Mouse (Mus musculus) hindbrain, embryonic 12.5 days (tissue): ENCODE measurements at regions not wholly inside any gene's neighbourhood (a gene's known extent, or its start where the extent isn't known, plus 50 kb on each side); places are given as distances from the start of the nearest gene placed in this dataset.
A peak's percentile ranks its signal among the peaks of the same experiment; 100 is the strongest.
"Not testable (repeated sequence)": the region's sequence is repeated elsewhere in the genome, so short reads cannot be mapped to it uniquely, and the experiment has no call there.

Experiments
- ATAC-seq: fragments of 200-750 bp; cut with Nextera tagmentation; 2 replicates; pipeline ENCODE4 v1.8.0; 2017; ENCODE audit warnings: moderate TSS enrichment; ENCODE audit not compliant: low FRiP score
- H3K27ac ChIP-seq: fragments of 300-500 bp; sonication (generic); 2 replicates; pipeline ENCODE4 v1.5.1; 2016; ENCODE audit warnings: mild to moderate bottlenecking
- H3K27me3 ChIP-seq: fragments of 300-500 bp; sonication (generic); 2 replicates; pipeline ENCODE4 v1.6.1; 2016; ENCODE audit warnings: mild to moderate bottlenecking
- H3K36me3 ChIP-seq: fragments of 300-500 bp; sonication (generic); 2 replicates; pipeline ENCODE4 v1.6.1; 2016; ENCODE audit warnings: mild to moderate bottlenecking
- H3K4me1 ChIP-seq: fragments of 300-500 bp; sonication (generic); 2 replicates; pipeline ENCODE4 v1.6.1; 2016
- H3K4me2 ChIP-seq: fragments of 300-500 bp; sonication (generic); replicated peaks from 2 replicates; pipeline ENCODE4 v1.6.1; 2016; ENCODE audit warnings: mild to moderate bottlenecking
- H3K4me3 ChIP-seq: fragments of 300-500 bp; sonication (generic); 2 replicates; pipeline ENCODE4 v1.5.1; 2016; ENCODE audit warnings: mild to moderate bottlenecking
- H3K9ac ChIP-seq: fragments of 300-500 bp; sonication (generic); 2 replicates; pipeline ENCODE4 v1.6.1; 2016; ENCODE audit warnings: mild to moderate bottlenecking, moderate library complexity
- H3K9me3 ChIP-seq: fragments of 300-500 bp; sonication (generic); replicated peaks from 2 replicates; pipeline ENCODE4 v1.6.1; 2016; ENCODE audit warnings: mild to moderate bottlenecking
- WGBS: fragments of 180-500 bp; shearing (Covaris S2); methylation state at CpG from one replicate; pipeline ENCODE4 v1.1.7; 2016; 5-methylcytosine and 5-hydroxymethylcytosine counted together

- no peaks in the 10 kb centered on the region for H3K9me3 ChIP-seq
Measured at GRCm38 (mm10) chr1:128498042-128498772, 81.0 kb upstream of the Dars start.

GRCm38 (mm10) chr1:128492251-128492650 is 75.1 kb upstream of the Dars start:
- Histone ChIP-seq H3K4me1 (no peaks in the 10 kb centered on the region), H3K9me3 (0 out of 2 replicates have a peak, but pooled peaks cover 3% of the 10 kb centered on the region), H3K27me3 (no peaks in the 10 kb centered on the region), H3K4me2 (no peak overlapping the region), H3K36me3 (no peaks in the 10 kb centered on the region), H3K27ac (no peak overlapping the region), H3K4me3 (no peak overlapping the region), H3K9ac (no peak overlapping the region)
- 98% methylated on average over 2 of the region's 2 CpGs for WGBS
- no peak for ATAC-seq

More at GRCm38 (mm10) chr1:128498042-128498772, 81.0 kb upstream of the Dars start:
- no peak overlapping the region for H3K9ac ChIP-seq
- H3K36me3 ChIP-seq, result no peaks in the 10 kb centered on the region
- 0 out of 2 replicates have a peak, but pooled peaks cover 3% of the 10 kb centered on the region for H3K4me1 ChIP-seq
- no peak overlapping the region for H3K4me2 ChIP-seq
- 66% methylated on average over 9 of the region's 9 CpGs for WGBS
- no peak for ATAC-seq
- H3K27ac ChIP-seq, result no peak overlapping the region
- no peak overlapping the region for H3K4me3 ChIP-seq
- H3K27me3 ChIP-seq, result no peaks in the 10 kb centered on the region

DNA sequence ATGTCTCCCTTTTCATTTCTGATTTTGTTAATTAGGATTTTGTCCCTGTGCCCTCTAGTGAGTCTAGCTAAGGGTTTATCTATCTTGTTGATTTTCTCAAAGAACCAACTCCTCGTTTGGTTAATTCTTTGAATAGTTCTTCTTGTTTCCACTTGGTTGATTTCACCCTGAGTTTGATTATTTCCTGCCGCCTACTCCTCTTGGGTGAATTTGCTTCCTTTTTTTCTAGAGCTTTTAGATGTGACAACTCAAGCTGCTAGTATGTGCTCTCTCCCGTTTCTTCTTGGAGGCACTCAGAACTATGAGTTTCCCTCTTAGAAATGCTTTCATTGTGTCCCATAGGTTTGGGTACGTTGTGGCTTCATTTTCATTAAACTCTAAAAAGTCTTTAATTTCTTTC is 70.0 kb upstream of the Dars start:
- H3K4me2 ChIP-seq, H3K27ac ChIP-seq, H3K4me1 ChIP-seq, H3K9ac ChIP-seq, H3K4me3 ChIP-seq, H3K36me3 ChIP-seq, H3K27me3 ChIP-seq, ATAC-seq, H3K9me3 ChIP-seq: not testable (repeated sequence)
- 78% methylated on average over 4 of the region's 4 CpGs for WGBS

GRCm38 (mm10) chr1:128478376-128478775 is 61.2 kb upstream of the Dars start:
- no peak for ATAC-seq
- WGBS, result 85% methylated on average over 6 of the region's 6 CpGs
- Histone ChIP-seq H3K9me3 (no peaks in the 10 kb centered on the region), H3K4me2 (no peak overlapping the region), H3K4me1 (peaks cover 3% of the 10 kb centered on the region), H3K36me3 (no peaks in the 10 kb centered on the region), H3K9ac (no peak overlapping the region), H3K27ac (no peak overlapping the region), H3K27me3 (no peaks in the 10 kb centered on the region), H3K4me3 (no peak overlapping the region)

DNA sequence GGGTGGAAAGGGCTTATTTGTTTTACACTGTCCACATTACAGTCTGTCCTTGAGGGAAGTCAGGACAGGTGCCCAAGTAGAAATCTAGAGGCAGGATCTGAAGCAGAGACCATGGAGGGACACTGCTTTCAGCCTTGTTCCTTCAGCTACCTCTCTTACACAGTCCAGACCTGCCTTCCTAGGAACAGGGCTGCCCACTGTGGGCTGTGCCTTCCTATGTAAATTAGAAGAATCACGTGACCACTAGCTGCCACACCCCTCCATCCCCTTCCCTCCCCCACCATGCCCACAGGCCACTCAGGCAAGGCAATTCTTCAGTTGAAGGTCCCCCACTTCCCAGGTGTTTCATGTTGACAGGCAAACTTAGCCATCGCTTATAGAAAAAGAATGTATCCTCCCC is 60.5 kb upstream of the Dars start:
- Histone ChIP-seq H3K27me3 (no peaks in the 10 kb centered on the region), H3K4me2 (no peak overlapping the region), H3K9me3 (no peaks in the 10 kb centered on the region), H3K9ac (no peak overlapping the region), H3K27ac (no peak overlapping the region), H3K4me3 (no peak overlapping the region), H3K4me1 (peaks cover 10% of the 10 kb centered on the region), H3K36me3 (no peaks in the 10 kb centered on the region)
- 94% methylated on average over 2 of the region's 2 CpGs for WGBS
- ATAC-seq, result no peak

GRCm38 (mm10) chr1:128472713-128473230 is 55.6 kb upstream of the Dars start:
- Histone ChIP-seq H3K4me2 (peak overlapping the region; percentile 55), H3K4me1 (peaks cover 24% of the 10 kb centered on the region), H3K9ac (no peak overlapping the region), H3K4me3 (peak overlapping the region; percentile 29), H3K9me3 (no peaks in the 10 kb centered on the region), H3K36me3 (no peaks in the 10 kb centered on the region), H3K27me3 (no peaks in the 10 kb centered on the region), H3K27ac (peak overlapping the region; percentile 89)
- WGBS, result 8% methylated on average over 15 of the region's 15 CpGs
- no peak for ATAC-seq

DNA sequence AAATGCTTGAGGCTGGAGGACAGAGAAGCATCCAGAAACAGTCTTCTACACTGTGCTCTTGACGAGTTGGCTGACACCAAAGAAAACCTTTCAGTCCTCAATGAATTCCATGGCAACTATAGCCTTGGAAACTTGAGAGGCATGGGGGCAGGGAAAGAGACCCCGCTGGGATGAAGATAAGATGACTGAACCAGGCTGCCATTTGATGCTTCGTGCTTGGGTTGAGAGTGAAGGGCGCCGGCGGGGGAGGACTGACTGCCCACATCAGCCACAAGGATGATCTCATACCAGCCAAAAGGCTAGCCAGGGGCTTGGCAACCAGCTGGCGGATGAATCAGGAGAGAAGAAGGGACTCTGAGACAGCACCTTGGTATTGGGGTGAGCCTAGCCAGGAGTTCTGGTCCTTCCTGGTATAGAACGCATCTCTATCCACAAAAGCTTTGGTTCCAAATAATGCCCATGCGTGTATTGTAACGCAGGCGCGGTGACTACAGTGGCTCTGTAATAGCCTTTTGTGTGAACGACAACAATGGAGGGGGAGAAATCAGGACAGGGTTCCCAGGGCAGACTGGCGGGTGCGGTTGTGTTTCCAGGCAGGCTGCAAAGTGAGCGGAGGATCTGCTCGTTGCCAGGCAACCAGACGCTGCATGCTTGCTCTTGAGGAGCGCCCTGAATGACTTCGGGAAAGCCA is 55.0 kb upstream of the Dars start:
- WGBS, result under 1% methylated on average over 20 of the region's 20 CpGs
- Histone ChIP-seq H3K4me2 (peak overlapping the region; percentile 55), H3K9me3 (no peaks in the 10 kb centered on the region), H3K27ac (peak overlapping the region; percentile 89), H3K36me3 (no peaks in the 10 kb centered on the region), H3K4me3 (peak overlapping the region; percentile 29), H3K27me3 (no peaks in the 10 kb centered on the region), H3K4me1 (peaks cover 24% of the 10 kb centered on the region), H3K9ac (no peak overlapping the region)
- peak; percentile 96 for ATAC-seq

DNA sequence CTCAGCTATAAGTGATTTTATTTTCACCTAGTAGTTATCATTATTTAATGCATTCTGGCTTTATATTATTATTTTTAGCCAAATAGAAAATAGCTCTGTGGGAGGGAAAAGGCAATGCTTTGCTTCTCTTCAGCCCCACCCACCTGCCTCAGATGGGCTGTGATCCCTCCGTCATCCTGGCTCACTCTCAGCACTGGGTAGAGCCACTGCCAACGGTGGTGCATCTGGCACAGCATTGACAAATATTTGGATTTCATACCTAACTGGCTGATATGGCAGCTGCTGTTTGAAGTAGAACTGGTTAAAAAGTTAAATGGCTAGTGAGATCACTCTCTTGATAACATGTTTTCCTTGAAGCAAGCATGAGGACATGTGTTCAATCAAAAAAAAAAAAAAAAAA is 53.6 kb upstream of the Dars start:
- H3K9ac ChIP-seq, result no peak overlapping the region
- H3K27ac ChIP-seq, result no peak overlapping the region
- no peaks in the 10 kb centered on the region for H3K9me3 ChIP-seq
- no peak overlapping the region for H3K4me2 ChIP-seq
- no peak for ATAC-seq
- H3K27me3 ChIP-seq, result no peaks in the 10 kb centered on the region
- peaks cover 24% of the 10 kb centered on the region for H3K4me1 ChIP-seq
- no peaks in the 10 kb centered on the region for H3K36me3 ChIP-seq
- 59% methylated on average over 2 of the region's 2 CpGs for WGBS
- no peak overlapping the region for H3K4me3 ChIP-seq

DNA sequence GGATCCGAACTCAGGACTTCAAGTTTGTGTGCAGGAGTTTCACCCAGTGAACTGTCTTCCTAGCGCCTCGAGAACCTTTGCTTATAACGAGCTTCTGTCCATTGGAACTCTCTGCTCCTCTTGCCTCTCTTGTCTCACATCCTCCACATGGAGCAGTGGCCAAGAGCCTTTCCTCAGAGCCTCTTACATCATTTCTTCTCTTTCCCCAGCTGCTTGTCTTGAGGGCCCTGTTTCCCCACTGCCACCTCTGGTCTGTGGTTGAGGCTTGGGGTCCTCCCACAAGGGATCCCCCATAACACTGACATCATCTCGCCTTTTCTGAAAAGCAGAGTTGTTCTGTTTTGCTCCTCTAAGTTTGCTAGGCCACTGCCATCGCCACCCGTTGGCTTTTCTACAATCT is 51.9 kb upstream of the Dars start:
- Histone ChIP-seq H3K4me2 (no peak overlapping the region), H3K36me3 (no peaks in the 10 kb centered on the region), H3K4me1 (peaks cover 24% of the 10 kb centered on the region), H3K9ac (no peak overlapping the region), H3K9me3 (no peaks in the 10 kb centered on the region), H3K4me3 (no peak overlapping the region), H3K27ac (no peak overlapping the region), H3K27me3 (no peaks in the 10 kb centered on the region)
- 89% methylated on average over 7 of the region's 7 CpGs for WGBS
- no peak for ATAC-seq
